Mouse (Mus musculus) spleen, postnatal 10 days (tissue): Measurements from ENCODE around the gene Creld2.

Experiments
- DNase-seq, 2 experiments: peaks; one replicate each; pipeline ENCODE4 v3.0.0; 2021 to 2022; ENCODE audit warnings: low spot score in 2 of 2

Creld2 gene

DNA sequence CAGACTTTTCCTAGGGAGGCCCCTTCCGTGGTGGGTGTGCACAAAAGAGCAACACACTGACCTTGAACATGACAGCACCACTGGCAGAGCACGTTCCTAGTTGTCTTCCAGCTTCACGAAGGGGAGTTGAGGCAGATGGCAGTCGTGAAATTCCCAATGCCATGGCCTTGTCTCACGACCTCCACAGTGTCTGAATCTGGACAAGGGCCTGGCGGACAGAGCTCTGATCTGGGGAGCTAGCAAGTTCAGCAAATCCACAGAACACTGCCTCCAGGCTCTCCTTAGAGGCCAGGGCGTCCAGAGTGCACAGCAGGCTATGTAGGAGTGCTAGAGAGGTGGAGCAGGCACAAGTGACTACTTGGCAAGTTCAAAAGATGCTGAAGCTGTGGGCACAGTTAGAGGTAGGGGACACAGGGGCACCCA is 47.5 kb downstream of the Creld2 start:
- DNase-seq, result no peak

GRCm38 (mm10) chr15:88867368-88868023 is 48.0 kb downstream of the Creld2 start:
- DNase-seq, result no peak

- no peak for DNase-seq
Measured at GRCm38 (mm10) chr15:88868024-88868742, 48.7 kb downstream of the Creld2 start.

- no peak for DNase-seq
Measured at GRCm38 (mm10) chr15:88870418-88871185, 51.2 kb downstream of the Creld2 start.

GRCm38 (mm10) chr15:88874061-88874460 is 54.6 kb downstream of the Creld2 start:
- DNase-seq, result no peak

- DNase-seq, result no peak
Measured at GRCm38 (mm10) chr15:88874477-88874876, 55.0 kb downstream of the Creld2 start.

DNA sequence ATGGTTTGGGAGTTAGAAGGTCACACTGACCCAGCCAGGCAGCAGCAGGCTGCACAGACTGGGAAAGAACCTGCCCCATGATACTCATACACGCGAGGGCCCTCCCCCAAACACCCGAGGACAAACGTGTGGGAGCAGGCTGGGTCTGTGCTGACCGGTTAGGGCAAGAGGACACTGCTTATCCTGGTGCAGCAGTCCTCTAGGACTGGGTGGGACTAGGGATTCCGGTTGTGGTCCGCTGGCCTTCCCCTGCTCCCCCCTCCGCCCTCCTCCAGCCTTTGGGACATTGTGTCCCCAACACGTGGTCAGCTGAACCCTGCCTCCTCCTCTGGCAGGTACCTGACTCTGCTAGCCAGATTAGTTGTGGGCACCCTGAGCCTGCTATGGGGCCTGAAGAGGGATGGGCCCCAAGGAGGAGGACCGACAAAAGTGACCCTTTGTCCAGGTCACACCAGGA is 56.2 kb downstream of the Creld2 start:
- DNase-seq, result no peak
